Mouse (Mus musculus): ENCODE measurements around the gene Sec31b. TPM values are rescaled to one million over a fixed set of nuclear protein-coding genes. Genes with fewer than 3 reads are reported as not detected.

Sec31b gene
- polyA plus RNA-seq, 1 experiment from 2014 or later, result 0.17 TPM

DNA sequence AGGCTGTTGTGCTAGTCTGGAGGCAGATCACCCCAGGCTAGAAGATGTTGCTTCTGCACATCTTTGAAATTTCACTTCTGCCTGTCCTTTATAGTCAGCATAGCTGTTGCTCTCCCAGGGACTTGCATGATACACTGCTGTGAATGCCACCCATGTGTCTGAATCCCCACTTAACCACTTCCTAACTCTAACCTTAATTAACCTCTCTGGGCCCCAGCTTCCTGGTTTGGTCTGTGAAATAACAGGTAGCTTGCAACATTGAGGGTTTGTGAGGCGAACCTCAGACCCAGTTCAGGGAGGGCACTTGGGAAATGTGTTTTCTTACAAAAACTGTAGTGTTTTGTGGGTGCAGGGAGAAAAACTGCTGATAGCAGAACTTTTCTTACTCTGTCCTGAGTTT lies 32.4 kb upstream of the Sec31b start:
- Histone ChIP-seq H3K27me3 (replicated peaks; ENCODE audit: control insufficient read depth, insufficient read depth, low read length) (no peaks in the 10 kb centered on the region), H3K9me3 (replicated peaks; ENCODE audit: control insufficient read depth, low read length) (no peaks in the 10 kb centered on the region), H3K36me3 (ENCODE audit: control insufficient read depth, insufficient read depth, low read length) (peaks cover 23% of the 10 kb centered on the region), H3K27ac (ENCODE audit: low read depth, low read length) (no peak overlapping the region), H3K4me3 (ENCODE audit: low read depth, low read length) (no peak overlapping the region), H3K9ac (ENCODE audit: low read length) (no peak overlapping the region), H3K4me1 (ENCODE audit: control insufficient read depth, insufficient read depth, low read length) (no peaks in the 10 kb centered on the region), H3K4me2 (ENCODE audit: low read length) (no peak overlapping the region)
- WGBS, result 79% methylated on average over 1 of the region's 1 CpGs
- no peak for ATAC-seq
- no peak for DNase-seq (ENCODE audit: low spot score)

DNA sequence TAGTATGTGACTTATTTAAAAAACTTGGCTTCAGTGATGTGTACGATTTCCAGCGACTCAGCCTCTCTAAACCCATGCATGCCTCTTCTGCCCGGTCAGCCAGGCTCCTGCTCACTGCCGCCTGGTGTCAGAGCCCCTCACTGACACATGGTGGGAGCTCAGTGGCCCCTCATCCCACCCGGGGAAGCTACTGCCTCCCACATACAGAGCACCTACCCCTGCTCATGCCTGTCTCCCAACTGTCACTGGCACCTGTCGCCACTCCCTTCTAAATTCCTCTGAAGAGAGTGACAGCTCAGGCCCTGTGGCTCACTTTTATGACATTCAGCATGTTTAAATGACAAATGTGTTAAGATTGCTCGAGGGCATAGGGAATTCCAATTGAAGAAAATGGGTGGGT lies 30.6 kb upstream of the Sec31b start:
- Histone ChIP-seq H3K4me1 (ENCODE audit: control insufficient read depth, insufficient read depth, low read length) (no peaks in the 10 kb centered on the region), H3K4me2 (ENCODE audit: low read length) (no peak overlapping the region), H3K9ac (ENCODE audit: low read length) (no peak overlapping the region), H3K36me3 (ENCODE audit: control insufficient read depth, insufficient read depth, low read length) (peaks cover 41% of the 10 kb centered on the region), H3K27ac (ENCODE audit: low read depth, low read length) (no peak overlapping the region), H3K4me3 (ENCODE audit: low read depth, low read length) (no peak overlapping the region), H3K27me3 (replicated peaks; ENCODE audit: control insufficient read depth, insufficient read depth, low read length) (no peaks in the 10 kb centered on the region), H3K9me3 (replicated peaks; ENCODE audit: control insufficient read depth, low read length) (no peaks in the 10 kb centered on the region)
- no peak for DNase-seq (ENCODE audit: low spot score)
- 84% methylated on average over 7 of the region's 7 CpGs for WGBS
- no peak for ATAC-seq

DNA sequence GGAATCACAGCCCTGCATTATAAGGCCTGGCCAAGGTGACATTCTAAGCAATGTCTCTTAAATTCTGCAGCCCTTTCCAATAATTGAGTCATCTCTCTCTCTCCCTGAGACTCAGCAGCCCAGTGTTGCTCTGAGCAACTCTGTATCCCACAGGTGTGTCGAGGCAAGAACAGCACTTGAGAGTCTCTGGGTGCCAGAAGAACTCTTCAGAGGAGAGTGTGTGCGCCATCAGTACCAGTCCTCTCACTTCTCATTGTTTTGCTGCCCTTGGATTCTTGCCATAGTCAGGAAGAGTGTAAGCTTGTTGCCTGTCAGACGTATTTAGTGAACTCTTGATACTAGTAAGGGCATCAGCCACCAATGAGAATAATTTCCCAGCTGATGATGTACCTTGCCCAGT lies 22.1 kb upstream of the Sec31b start:
- H3K4me2 ChIP-seq (ENCODE audit: low read length), result no peak overlapping the region
- H3K36me3 ChIP-seq (ENCODE audit: control insufficient read depth, insufficient read depth, low read length), result peaks cover 87% of the 10 kb centered on the region
- H3K27me3 ChIP-seq (replicated peaks; ENCODE audit: control insufficient read depth, insufficient read depth, low read length), result no peaks in the 10 kb centered on the region
- DNase-seq (ENCODE audit: low spot score) (no peak), ATAC-seq (no peak)
- H3K9ac ChIP-seq (ENCODE audit: low read length), result no peak overlapping the region
- peaks cover 12% of the 10 kb centered on the region for H3K4me1 ChIP-seq (ENCODE audit: control insufficient read depth, insufficient read depth, low read length)
- H3K4me3 ChIP-seq (ENCODE audit: low read depth, low read length), result no peak overlapping the region
- 83% methylated on average over 3 of the region's 3 CpGs for WGBS
- no peak overlapping the region for H3K27ac ChIP-seq (ENCODE audit: low read depth, low read length)
- no peaks in the 10 kb centered on the region for H3K9me3 ChIP-seq (replicated peaks; ENCODE audit: control insufficient read depth, low read length)

DNA sequence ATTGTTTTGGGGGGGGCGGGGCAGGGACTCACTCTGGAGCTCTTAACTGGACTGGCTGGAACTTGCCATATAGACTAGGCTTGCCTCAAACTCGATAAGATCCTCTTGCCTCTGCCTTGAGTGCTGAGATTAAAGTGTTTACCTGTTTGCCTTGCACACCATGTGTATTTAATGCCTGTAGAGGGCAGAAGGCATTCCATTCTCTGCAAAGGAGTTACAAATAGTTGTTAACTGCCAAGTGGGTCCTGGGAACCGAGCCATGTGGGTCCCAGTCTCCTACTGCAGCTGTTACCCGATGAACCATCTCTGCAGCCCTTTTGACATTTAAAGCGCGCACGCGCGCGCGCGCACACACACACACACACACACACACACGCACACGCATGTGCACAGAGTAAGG lies 18.3 kb upstream of the Sec31b start:
- H3K9ac ChIP-seq (ENCODE audit: low read length), result no peak overlapping the region
- ATAC-seq (no peak), DNase-seq (ENCODE audit: low spot score) (no peak)
- H3K4me1 ChIP-seq (ENCODE audit: control insufficient read depth, insufficient read depth, low read length), result peaks cover 12% of the 10 kb centered on the region
- WGBS, result 92% methylated on average over 14 of the region's 14 CpGs
- no peak overlapping the region for H3K27ac ChIP-seq (ENCODE audit: low read depth, low read length)
- peak overlapping the region; percentile 65; the same call in 1 of the 2 replicates for H3K4me2 ChIP-seq (ENCODE audit: low read length)
- H3K36me3 ChIP-seq (ENCODE audit: control insufficient read depth, insufficient read depth, low read length), result peaks cover 50% of the 10 kb centered on the region
- no peak overlapping the region for H3K4me3 ChIP-seq (ENCODE audit: low read depth, low read length)
- H3K9me3 ChIP-seq (replicated peaks; ENCODE audit: control insufficient read depth, low read length), result no peaks in the 10 kb centered on the region
- H3K27me3 ChIP-seq (replicated peaks; ENCODE audit: control insufficient read depth, insufficient read depth, low read length), result no peaks in the 10 kb centered on the region

DNA sequence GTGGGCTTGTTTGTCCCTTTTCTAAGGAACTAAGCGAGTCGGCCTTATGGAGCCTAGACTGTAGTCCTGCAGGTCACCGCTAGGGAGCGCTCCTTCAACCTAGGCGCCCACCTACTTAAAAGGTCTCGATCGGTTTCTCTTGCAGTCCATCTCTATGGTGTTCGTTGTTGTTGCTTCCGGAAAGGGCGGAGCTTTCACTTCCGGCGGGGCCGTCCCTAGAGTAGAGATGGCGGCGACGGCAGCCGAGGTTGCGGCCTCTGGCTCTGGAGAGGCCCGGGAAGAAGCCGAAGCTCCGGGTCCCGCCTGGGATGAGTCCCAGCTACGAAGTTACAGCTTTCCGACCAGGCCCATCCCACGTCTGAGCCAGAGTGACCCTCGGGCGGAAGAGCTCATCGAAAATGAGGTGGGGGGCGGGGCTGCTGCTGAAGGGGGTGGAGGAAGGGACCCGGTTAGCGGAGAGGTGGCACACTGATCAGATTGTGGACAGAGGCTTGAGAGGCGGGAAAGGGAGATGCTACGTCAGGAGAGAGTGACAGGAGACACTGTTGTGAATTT lies 17.1 kb upstream of the Sec31b start, which contains the start of gene Hif1an:
Gene Hif1an (plus strand): TSS at position 199 of the 555 bp plus-strand sequence.
- Histone ChIP-seq H3K4me3 (ENCODE audit: low read depth, low read length) (peak within 1 kb of the TSS; percentile 79), H3K27me3 (replicated peaks; ENCODE audit: control insufficient read depth, insufficient read depth, low read length) (no peaks in the 10 kb centered on the region), H3K4me1 (ENCODE audit: control insufficient read depth, insufficient read depth, low read length) (peaks cover 12% of the 10 kb centered on the region), H3K36me3 (ENCODE audit: control insufficient read depth, insufficient read depth, low read length) (peaks cover 37% of the 10 kb centered on the region), H3K9ac (ENCODE audit: low read length) (peak within 1 kb of the TSS; percentile 88), H3K9me3 (replicated peaks; ENCODE audit: control insufficient read depth, low read length) (no peaks in the 10 kb centered on the region), H3K4me2 (ENCODE audit: low read length) (peak within 1 kb of the TSS; percentile 65), H3K27ac (ENCODE audit: low read depth, low read length) (peak within 1 kb of the TSS; percentile 76)
- DNase-seq (ENCODE audit: low spot score) (peak; percentile 98), ATAC-seq (peak; percentile 99)
- WGBS, result under 1% methylated on average over 33 of the region's 33 CpGs

DNA sequence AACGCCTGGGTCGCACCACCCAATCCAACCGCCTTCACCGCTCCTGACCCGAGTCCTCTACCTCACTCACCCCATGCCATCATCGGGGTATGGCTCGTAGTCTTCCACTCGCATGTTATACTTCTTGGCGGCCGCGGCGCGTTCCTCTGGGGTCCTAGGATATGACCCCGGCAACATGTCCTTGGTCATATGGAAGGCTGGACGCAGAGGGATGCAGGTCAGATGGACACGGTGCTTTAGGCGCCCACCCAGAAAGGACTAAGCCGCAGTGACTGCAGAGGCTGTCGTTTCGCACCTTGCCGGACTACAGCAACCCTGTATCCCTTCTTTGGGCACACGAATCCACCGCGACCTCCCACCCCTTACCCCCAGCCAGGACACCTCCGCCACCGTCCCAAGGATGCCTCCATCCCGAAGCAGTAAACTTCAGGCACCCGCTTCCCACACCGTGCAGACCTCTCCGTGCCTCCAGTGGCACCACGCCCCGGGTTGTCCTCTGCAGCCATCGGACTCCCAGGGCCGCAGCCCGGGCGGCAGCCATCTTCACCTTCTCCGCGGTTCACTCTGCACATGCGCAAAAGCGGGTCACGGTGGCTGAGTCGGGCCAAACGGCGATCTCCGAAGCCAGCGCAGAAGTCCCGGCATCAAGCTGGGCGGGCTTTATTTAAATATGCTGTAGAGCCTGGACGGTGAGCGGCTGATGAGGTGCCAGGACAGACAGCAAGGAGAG lies 9.4 kb upstream of the Sec31b start, which contains the start of gene Ndufb8:
Gene Ndufb8 (minus strand): TSS at position 580 of the 730 bp plus-strand sequence.
- Histone ChIP-seq H3K9me3 (replicated peaks; ENCODE audit: control insufficient read depth, low read length) (no peaks in the 10 kb centered on the region), H3K27me3 (replicated peaks; ENCODE audit: control insufficient read depth, insufficient read depth, low read length) (no peaks in the 10 kb centered on the region), H3K4me3 (ENCODE audit: low read depth, low read length) (peak within 1 kb of the TSS; percentile 79), H3K36me3 (ENCODE audit: control insufficient read depth, insufficient read depth, low read length) (peaks cover 35% of the 10 kb centered on the region), H3K27ac (ENCODE audit: low read depth, low read length) (peak within 1 kb of the TSS; percentile 44; the same call in 1 of the 2 replicates), H3K9ac (ENCODE audit: low read length) (peak within 1 kb of the TSS; percentile 92), H3K4me1 (ENCODE audit: control insufficient read depth, insufficient read depth, low read length) (peaks cover 8% of the 10 kb centered on the region), H3K4me2 (ENCODE audit: low read length) (peak within 1 kb of the TSS; percentile 85)
- peak; percentile 90 for ATAC-seq
- under 1% methylated on average over 50 of the region's 50 CpGs for WGBS
- DNase-seq (ENCODE audit: low spot score), result peak; percentile 95

DNA sequence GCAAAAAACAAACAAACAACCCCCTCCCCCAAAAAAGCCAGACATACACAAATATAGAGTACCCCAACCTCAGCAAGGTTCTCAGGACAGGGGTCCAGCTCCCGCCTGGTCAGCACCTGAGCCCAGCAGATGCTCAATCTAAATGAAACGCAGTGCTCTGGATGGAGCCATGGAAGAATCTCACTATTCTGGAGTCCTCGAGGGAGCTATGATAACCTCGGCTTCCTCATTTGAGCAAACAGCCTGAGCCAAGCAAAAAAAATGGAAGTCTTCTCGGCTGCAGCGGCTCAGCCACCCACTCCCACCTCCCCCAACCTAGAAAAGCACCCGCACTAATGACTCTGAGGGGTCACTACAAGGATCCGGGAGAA lies 8.8 kb upstream of the Sec31b start:
- H3K27me3 ChIP-seq (replicated peaks; ENCODE audit: control insufficient read depth, insufficient read depth, low read length), result no peaks in the 10 kb centered on the region
- WGBS, result 4% methylated on average over 8 of the region's 8 CpGs
- ATAC-seq (peak; percentile 18; the same call in 1 of the 2 replicates), DNase-seq (ENCODE audit: low spot score) (no peak)
- H3K4me2 ChIP-seq (ENCODE audit: low read length), result peak overlapping the region; percentile 85
- H3K4me3 ChIP-seq (ENCODE audit: low read depth, low read length), result peak overlapping the region; percentile 79
- H3K4me1 ChIP-seq (ENCODE audit: control insufficient read depth, insufficient read depth, low read length), result peaks cover 8% of the 10 kb centered on the region
- peak overlapping the region; percentile 92 for H3K9ac ChIP-seq (ENCODE audit: low read length)
- peaks cover 40% of the 10 kb centered on the region for H3K36me3 ChIP-seq (ENCODE audit: control insufficient read depth, insufficient read depth, low read length)
- no peak overlapping the region for H3K27ac ChIP-seq (ENCODE audit: low read depth, low read length)
- H3K9me3 ChIP-seq (replicated peaks; ENCODE audit: control insufficient read depth, low read length), result no peaks in the 10 kb centered on the region

DNA sequence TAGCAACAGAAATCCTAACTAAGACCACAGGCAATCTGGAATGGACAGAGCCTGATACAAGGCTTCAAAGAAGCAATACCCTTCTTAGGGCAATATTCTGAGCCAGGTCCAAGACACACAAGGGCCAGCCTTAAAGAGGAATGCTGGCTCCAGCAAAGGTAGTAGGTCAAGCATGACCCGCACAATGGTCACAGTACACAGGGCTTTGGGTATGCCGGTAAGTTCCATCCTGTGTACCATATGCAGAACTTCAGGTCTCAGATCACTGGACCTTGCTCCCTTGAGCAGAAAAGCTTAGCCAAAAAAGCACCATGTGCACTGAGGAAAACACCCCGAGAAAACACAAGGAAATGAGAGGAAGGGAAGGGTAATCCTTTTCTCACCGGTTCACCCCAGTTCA lies 7.6 kb upstream of the Sec31b start:
- no peak overlapping the region for H3K27ac ChIP-seq (ENCODE audit: low read depth, low read length)
- no peaks in the 10 kb centered on the region for H3K27me3 ChIP-seq (replicated peaks; ENCODE audit: control insufficient read depth, insufficient read depth, low read length)
- no peak overlapping the region for H3K9ac ChIP-seq (ENCODE audit: low read length)
- H3K9me3 ChIP-seq (replicated peaks; ENCODE audit: control insufficient read depth, low read length), result no peaks in the 10 kb centered on the region
- ATAC-seq (no peak), DNase-seq (ENCODE audit: low spot score) (no peak)
- peaks cover 8% of the 10 kb centered on the region for H3K4me1 ChIP-seq (ENCODE audit: control insufficient read depth, insufficient read depth, low read length)
- H3K36me3 ChIP-seq (ENCODE audit: control insufficient read depth, insufficient read depth, low read length), result peaks cover 52% of the 10 kb centered on the region
- no peak overlapping the region for H3K4me2 ChIP-seq (ENCODE audit: low read length)
- H3K4me3 ChIP-seq (ENCODE audit: low read depth, low read length), result no peak overlapping the region
- 95% methylated on average over 4 of the region's 4 CpGs for WGBS

DNA sequence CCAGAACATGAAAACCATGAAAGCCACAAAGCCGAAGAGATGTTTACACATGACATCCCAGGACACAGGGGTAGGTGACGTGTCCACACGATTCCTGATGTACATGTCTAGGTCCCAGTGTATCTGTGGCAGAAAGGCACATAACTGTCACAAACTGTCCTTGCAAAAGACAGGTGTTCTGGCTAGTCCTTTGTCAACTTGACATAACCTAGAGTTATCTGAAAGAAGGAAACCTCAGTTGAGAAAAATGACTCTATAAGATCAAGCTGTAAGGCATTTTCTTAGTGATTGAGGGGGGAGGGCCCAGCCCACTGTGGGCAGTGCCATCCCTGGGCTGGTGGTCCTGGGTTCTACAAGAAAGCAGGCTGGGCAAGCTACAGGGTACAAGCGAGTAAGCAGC lies 7.1 kb upstream of the Sec31b start, which contains the start of gene Gm20538:
Gene Gm20538 (minus strand): TSS at position 101 of the 400 bp plus-strand sequence.
- Histone ChIP-seq H3K4me2 (ENCODE audit: low read length) (no peak within 1 kb of the TSS), H3K27me3 (replicated peaks; ENCODE audit: control insufficient read depth, insufficient read depth, low read length) (no peaks in the 10 kb centered on the region), H3K4me3 (ENCODE audit: low read depth, low read length) (no peak within 1 kb of the TSS), H3K4me1 (ENCODE audit: control insufficient read depth, insufficient read depth, low read length) (peaks cover 8% of the 10 kb centered on the region), H3K9me3 (replicated peaks; ENCODE audit: control insufficient read depth, low read length) (no peaks in the 10 kb centered on the region), H3K36me3 (ENCODE audit: control insufficient read depth, insufficient read depth, low read length) (peaks cover 53% of the 10 kb centered on the region), H3K27ac (ENCODE audit: low read depth, low read length) (no peak within 1 kb of the TSS), H3K9ac (ENCODE audit: low read length) (no peak within 1 kb of the TSS)
- WGBS, result 96% methylated on average over 4 of the region's 4 CpGs
- DNase-seq (ENCODE audit: low spot score) (no peak), ATAC-seq (no peak)

Measured in forebrain, embryonic 14.5 days (tissue).